Mouse (Mus musculus) brain, embryonic 14.5 days (tissue): ENCODE results near the gene Rmdn2. TPM values are rescaled to one million over a fixed set of nuclear protein-coding genes. Genes with fewer than 3 reads are reported as not detected.
A peak's percentile ranks its signal among the peaks of the same experiment; 100 is the strongest.

Experiments
- DNase-seq: peaks from one replicate; pipeline ENCODE4 v3.0.0-alpha.2; 2011; ENCODE audit warnings: low read depth
- CTCF ChIP-seq: fragments of 200-500 bp; IDR thresholded peaks from 2 replicates; pipeline ENCODE4 v1.5.1; 2012; ENCODE audit warnings: inconsistent platforms, mild to moderate bottlenecking, moderate library complexity, borderline replicate concordance; ENCODE audit not compliant: insufficient read depth, insufficient read length; ENCODE audit errors: extremely low read depth
- POLR2A ChIP-seq: fragments of 200-500 bp; IDR thresholded peaks from 2 replicates; pipeline ENCODE4 v1.6.1; 2012; ENCODE audit warnings: mild to moderate bottlenecking, inconsistent platforms, borderline replicate concordance; ENCODE audit not compliant: poor library complexity, insufficient read depth, insufficient read length, severe bottlenecking; ENCODE audit errors: extremely low read depth
- polyA plus RNA-seq: library from polyadenylated mRNA; depleted of rRNA; stranded (reverse); fragments of >200 nt; gene quantifications from 2 replicates; pipeline ENCODE4 v1.2.3, GENCODE M21; 2012

Gene Rmdn2
- polyA plus RNA-seq, 1 experiment, result 3.7 TPM

DNA sequence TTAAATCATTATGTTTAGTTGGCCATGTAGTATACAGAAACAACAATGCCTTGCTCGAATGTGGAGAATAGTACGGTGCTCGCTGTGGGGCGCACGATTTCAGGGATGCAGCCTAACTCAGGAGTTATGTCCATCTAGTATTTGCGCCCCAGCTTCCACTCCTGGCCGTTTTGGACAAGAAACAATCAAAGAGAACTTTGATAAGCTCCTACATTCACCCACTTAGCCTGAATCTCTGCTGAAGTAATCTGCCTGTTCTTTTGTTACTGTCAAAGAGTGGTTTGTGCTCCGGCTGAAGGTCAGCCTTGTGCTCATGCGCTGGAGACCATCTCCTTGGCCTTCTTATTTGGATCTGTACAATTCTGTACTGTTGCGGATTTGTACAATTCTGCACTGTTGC is 6.8 kb downstream of the Rmdn2 start:
- TF ChIP-seq CTCF, result no peak
- no peak for TF ChIP-seq POLR2A
- DNase-seq, result no peak

DNA sequence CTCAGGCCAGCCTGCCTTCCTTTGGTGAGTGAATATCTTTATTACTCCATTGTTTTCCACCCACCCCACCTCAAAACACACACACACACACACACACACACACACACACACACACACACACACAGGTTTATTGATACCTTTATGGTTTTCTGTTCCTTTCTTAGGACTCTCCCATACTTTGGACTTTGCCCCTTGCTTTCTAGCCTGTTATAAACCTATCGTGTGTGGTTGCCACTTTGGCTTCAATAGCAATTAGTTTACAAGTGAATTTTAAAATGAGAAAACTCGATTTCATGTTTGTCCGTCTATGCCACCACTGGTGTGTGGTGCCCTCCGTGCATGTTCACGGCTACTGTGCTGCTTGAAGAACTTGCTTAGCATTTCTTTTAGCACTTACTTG is 7.3 kb downstream of the Rmdn2 start:
- DNase-seq, result no peak
- no peak for TF ChIP-seq POLR2A
- no peak for TF ChIP-seq CTCF

DNA sequence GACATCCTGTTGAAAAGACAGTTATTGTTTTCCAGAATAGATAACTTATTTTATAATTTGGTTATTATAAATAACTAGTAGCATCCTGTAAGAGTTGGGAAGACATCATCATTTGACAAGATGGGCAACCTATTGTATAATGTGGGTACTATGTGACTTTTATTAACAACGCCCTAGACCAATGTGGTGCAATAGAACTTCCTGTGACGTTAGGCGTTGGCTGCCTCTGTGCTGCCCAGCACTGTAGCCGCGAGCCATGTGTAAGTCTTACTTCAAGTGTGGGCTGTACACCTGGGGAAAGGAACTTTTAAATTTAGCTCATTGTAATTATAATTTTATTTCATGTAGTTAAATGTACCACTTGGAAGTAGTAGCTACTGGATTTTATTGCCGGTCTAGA is 10.4 kb downstream of the Rmdn2 start:
- TF ChIP-seq POLR2A (no peak), CTCF (no peak)
- no peak for DNase-seq

DNA sequence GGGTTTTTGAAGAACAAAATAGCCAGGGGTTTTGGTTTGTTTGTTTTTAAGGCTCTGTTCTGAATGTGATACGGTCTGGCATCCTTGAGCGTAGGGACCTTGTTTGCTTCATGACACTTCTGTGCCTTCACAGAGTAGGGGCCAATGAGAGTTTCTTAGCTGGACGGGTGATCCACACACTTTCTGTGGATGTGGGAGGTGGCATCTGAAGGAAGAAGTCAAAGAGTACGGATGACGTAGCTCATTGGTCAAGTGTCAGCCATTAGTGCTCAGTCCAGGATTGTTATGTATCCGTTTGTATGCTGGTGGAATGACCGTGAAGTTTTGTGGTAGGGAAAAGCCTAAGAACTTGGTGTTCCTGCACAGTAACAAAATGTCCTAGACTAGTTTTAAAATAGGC is 10.9 kb downstream of the Rmdn2 start:
- TF ChIP-seq POLR2A (no peak), CTCF (no peak)

DNA sequence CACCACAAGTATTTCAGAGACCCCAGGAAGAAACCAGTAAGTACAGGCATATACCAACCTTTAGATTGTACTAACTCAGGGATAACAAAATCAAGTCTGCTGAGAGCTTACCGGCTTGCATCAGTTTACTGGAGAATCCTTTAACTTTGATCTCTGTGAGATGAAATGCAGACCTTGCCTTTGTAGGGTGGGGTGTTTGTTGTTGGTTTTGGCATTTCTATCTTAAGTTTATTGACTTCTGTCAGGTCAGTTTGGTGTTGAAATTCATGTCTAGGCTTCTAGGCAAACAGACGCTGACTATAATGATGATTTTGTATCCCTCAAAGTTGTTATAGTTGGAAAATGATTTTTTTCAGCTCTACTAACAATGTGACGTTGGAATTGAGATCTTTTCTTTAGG is 12.2 kb downstream of the Rmdn2 start:
- no peak for DNase-seq
- no peak for TF ChIP-seq CTCF
- no peak for TF ChIP-seq POLR2A

More for the DNA sequence above, 10.9 kb downstream of the Rmdn2 start:
- DNase-seq, result no peak

DNA sequence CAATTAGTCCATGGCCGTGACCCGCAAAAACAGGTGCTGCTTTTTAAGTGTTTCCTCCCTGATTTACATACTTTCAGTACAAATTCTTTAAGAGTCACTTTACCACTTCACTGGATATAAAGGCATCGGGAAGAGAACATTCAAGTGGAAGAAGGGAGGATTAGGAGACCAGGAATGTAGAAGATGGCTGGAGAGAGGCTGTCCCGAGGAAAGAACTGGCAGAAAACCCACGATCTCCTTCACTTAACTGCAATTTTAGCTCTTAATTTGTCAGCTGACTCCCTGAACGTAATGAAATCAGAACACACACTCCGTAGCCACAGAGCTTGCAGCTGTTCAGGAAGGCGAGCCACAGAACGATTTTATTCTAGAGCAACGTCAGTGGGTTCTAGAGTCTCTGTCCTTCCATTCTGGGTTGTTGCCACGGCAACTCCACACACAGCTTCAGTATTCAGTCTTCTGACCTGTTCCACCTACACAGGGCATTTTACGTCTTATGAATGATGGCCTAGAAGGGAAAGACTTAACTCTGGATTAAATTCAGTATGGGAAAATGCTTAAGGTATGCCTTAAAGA is 14.7 kb downstream of the Rmdn2 start:
- TF ChIP-seq CTCF (no peak), POLR2A (no peak)
- no peak for DNase-seq

DNA sequence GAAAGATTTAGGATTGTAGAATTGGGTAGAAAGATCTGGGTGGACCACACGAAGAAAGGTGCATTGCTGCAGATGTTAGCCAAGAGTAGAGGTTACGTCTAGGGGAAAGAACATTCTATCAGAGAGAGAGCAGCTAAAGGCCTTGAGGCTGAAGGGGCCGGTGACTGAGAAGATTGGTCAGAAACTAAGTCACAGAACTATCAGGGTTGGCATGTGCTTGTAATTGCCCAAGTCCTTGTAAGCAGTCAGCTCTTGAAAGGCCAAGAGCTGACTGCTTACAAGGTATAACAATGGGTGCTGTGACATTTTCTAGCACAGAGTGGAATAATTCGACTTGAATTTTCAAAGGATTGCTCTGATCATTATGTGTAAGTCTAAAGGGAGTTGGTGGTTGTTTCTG is 38.2 kb downstream of the Rmdn2 start:
- DNase-seq, result no peak
- no peak for TF ChIP-seq CTCF
- TF ChIP-seq POLR2A, result no peak

DNA sequence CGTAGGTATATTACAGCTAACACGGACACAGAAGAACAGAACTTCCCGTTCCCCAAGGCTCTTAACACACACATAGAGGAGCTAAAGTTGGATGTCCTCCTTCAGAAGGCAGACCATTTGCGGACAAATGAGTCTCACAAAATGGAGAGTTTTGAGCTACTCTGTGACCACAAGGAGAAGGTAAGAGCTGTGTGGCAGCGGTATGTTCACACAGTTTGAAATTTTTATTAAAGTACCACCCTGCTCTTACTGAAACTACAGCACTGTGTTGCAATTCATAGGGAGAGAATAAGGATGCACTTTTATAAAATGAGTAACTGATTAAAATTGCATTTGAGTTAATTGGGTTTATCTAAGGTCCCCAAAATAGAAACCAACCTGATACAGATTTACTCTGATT is 38.6 kb downstream of the Rmdn2 start:
- DNase-seq, result no peak
- no peak for TF ChIP-seq POLR2A
- no peak for TF ChIP-seq CTCF

DNA sequence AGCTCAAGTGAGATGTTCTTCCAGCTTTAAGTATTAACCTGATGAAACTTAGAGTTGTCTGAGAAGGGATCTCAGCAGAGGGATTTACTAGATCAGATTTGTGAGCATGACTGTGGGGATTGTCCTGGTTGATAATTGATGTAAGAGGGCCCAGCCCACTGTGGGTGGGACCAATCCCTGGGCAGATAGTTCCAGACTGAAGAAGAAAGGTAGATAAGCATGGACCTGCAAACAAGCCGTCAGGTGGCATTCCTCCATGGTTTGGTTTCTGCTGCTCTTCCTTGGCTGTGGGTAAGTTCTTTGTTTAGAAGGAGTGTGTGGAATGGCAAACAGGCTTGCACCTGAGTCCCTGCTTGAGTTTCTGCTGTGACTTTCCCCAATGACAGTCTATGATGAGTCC is 41.5 kb downstream of the Rmdn2 start:
- no peak for DNase-seq
- TF ChIP-seq CTCF, result no peak
- no peak for TF ChIP-seq POLR2A

DNA sequence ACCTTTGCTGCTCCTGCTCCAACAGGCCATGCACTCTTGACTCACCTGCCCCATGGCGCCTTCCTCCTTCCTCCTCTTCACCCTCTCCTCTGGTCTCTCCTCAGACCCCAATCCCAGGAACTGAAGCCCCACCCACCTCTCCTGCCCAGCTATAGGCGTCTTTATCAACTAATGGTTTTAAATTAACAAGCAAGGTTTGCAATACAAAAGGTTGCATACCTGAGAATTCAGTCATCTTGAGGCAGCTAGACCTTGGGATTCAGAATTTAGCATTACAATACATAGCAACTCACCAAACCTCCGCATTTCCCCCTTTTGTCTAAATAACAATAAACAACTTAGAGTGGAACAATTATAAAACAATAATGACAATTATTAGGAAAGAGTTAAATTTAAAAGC is 42.5 kb downstream of the Rmdn2 start:
- TF ChIP-seq CTCF (no peak), POLR2A (no peak)
- no peak for DNase-seq

DNA sequence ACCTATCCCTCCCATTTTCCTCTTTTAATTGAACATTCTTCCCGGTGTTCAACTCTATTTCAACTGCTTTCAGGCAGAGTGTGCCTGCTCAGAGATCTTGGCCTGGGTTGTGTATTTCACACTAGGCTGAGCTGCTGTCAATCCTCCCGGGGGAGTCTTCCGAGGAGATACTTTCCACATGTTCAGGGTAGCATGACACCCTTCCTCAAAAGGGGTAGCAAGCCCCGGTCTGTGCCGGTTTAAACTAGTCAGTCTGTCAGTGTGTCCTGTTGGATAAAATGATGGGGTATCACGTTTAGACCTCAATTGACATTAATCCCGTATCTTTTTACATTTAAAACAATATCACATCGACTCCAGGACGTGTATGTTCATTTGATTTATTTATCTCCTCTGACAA is 46.1 kb downstream of the Rmdn2 start:
- TF ChIP-seq POLR2A, result no peak
- TF ChIP-seq CTCF, result no peak
- peak; percentile 3 for DNase-seq

DNA sequence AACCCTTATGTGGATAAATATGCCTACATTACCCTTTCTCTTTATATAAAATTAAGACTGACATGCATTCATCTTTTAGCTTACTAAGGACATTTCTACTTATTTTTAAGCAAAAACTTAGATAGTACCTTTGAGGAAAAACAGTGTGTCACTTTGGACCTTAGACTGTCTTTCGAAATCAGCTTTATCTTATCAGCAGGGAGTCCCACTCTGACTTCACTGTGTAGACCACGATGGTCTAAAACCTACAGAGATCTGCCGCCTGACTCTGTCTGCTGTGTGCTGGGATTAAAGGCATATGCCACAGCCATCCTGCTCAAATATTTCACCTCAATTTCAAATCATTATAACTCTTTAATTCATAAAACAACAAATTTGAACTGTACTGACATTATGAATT is 46.8 kb downstream of the Rmdn2 start:
- no peak for TF ChIP-seq POLR2A
- TF ChIP-seq CTCF, result no peak

DNA sequence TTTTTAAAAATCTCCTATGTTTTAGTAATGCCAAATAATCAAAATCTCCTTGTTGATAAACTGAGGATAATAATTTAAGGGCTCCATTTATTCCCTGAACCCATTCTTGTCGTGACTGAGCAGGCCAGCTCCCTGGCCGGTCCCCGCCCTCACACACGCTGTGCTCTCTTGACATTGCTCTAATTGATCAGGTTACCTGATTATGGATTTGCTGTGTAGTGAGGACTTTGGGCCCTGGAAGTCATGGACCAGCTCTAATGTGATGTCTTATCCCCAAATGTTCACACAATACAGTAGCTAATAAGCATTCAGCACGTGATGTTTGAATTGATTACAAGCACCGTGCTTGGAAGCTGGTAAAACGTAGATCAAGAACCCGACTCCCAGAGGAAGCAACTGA is 47.2 kb downstream of the Rmdn2 start:
- no peak for DNase-seq
- TF ChIP-seq CTCF, result no peak

More for the DNA sequence above, 46.8 kb downstream of the Rmdn2 start:
- DNase-seq, result no peak

DNA sequence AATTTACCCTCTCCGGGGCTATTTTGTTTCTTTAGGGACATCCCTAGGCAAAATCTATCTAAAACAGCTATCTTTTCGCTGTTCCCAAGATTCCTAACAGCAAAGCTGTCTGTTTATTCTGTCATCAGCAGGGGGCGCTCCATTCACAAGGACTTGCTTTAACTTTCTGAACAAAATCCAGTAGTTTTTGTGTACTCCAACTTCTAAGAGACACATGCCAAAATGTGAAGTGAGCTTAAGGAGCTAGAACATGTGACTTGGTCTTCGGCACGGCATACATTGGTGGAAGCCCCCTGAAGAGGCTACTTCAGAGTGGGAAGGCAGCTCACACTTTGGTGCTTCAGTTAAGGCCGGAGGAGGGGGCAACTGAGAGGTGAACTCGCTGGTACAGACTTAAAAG is 49.7 kb downstream of the Rmdn2 start:
- DNase-seq, result peak; percentile 83
- TF ChIP-seq POLR2A, result no peak
- TF ChIP-seq CTCF, result peak; percentile 64; the same call in 1 of the 2 replicates

DNA sequence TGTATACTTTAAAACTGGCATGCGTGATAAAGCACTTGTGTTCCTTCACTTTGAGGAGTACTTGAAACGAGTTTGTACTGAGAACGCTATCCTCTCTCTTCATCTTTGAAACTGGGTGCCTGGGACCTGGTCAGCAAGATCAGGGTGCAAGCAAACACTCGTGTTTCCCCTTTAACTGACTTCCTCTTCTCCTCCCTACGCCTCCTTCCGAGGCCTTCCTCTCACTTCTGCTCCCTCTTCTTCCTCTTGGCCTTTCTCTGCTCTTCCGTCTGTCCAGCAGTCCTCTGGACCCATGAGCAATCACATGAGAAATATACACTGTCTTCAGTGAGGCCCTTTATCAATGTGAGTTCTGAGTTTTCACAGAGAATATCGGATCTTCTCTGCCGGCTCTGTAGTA is 50.2 kb downstream of the Rmdn2 start:
- no peak for TF ChIP-seq CTCF
- TF ChIP-seq POLR2A, result no peak
- DNase-seq, result no peak
